Mouse (Mus musculus) kidney, adult 2 months (tissue): ENCODE results near the gene Proca1. TPM values are rescaled to one million over a fixed set of nuclear protein-coding genes. Genes with fewer than 3 reads are reported as not detected.
"Not testable (repeated sequence)": the region's sequence is repeated elsewhere in the genome, so short reads cannot be mapped to it uniquely, and the experiment has no call there.

Experiments
- DNase-seq: peaks from one replicate; pipeline ENCODE4 v3.0.0; 2021
- H3K27ac ChIP-seq: fragments of 200-500 bp; 2 replicates; pipeline ENCODE4 v1.5.1; 2012; ENCODE audit warnings: low read depth, low read length, control low read depth, inconsistent platforms; ENCODE audit not compliant: insufficient read depth
- H3K27me3 ChIP-seq: fragments of 200-500 bp; replicated peaks from 2 replicates; pipeline ENCODE4 v1.6.1; 2012; ENCODE audit warnings: mild to moderate bottlenecking, moderate library complexity, low read length, inconsistent platforms; ENCODE audit not compliant: control insufficient read depth, insufficient read depth
- H3K36me3 ChIP-seq: fragments of 200-500 bp; 2 replicates; pipeline ENCODE4 v1.6.1; 2012; ENCODE audit warnings: mild to moderate bottlenecking, moderate library complexity, low read length, inconsistent platforms; ENCODE audit not compliant: control insufficient read depth, insufficient read depth
- H3K4me1 ChIP-seq: fragments of 200-500 bp; 2 replicates; pipeline ENCODE4 v1.6.1; 2011; ENCODE audit warnings: low read length; ENCODE audit not compliant: control insufficient read depth, insufficient read depth
- H3K4me3 ChIP-seq: fragments of 200-500 bp; 2 replicates; pipeline ENCODE4 v1.5.1; 2011; ENCODE audit warnings: mild to moderate bottlenecking, low read depth, low read length, control low read depth; ENCODE audit not compliant: insufficient read depth
- CTCF ChIP-seq: fragments of 200-500 bp; conservative IDR thresholded peaks from 2 replicates; pipeline ENCODE4 v1.5.1; 2011; ENCODE audit warnings: low read depth, mild to moderate bottlenecking, control low read depth, low read length, moderate library complexity, mixed read lengths; ENCODE audit not compliant: insufficient read depth, insufficient read length
- POLR2A ChIP-seq: fragments of 200-500 bp; IDR thresholded peaks from one replicate; pipeline ENCODE4 v1.6.1; 2011; ENCODE audit warnings: low read depth, low read length, control low read depth
- WGBS: fragments of 180-500 bp; shearing (Covaris S2); methylation state at CpG from one replicate; pipeline ENCODE4 v1.1.7; 2018; 5-methylcytosine and 5-hydroxymethylcytosine counted together
- polyA plus RNA-seq: library from polyadenylated mRNA; depleted of rRNA; stranded (reverse); fragments of >200 nt; gene quantifications from 2 replicates; pipeline ENCODE4 v1.2.3, GENCODE M21; 2012

The Proca1 gene
- polyA plus RNA-seq, 1 experiment: 1.8 TPM

GRCm38 (mm10) chr11:78182450-78182849 lies 10.7 kb upstream of the Proca1 start:
- peaks cover 4% of the 10 kb centered on the region; the same call in 1 of the 2 replicates for H3K36me3 ChIP-seq
- no peak for DNase-seq
- H3K27me3 ChIP-seq: no peaks in the 10 kb centered on the region
- WGBS: 6% methylated on average over 7 of the region's 7 CpGs
- H3K27ac ChIP-seq: no peak overlapping the region
- no peak for TF ChIP-seq POLR2A
- no peak for TF ChIP-seq CTCF
- peak overlapping the region; percentile 100 for H3K4me3 ChIP-seq
- peaks cover 9% of the 10 kb centered on the region; the same call in 1 of the 2 replicates for H3K4me1 ChIP-seq

DNA sequence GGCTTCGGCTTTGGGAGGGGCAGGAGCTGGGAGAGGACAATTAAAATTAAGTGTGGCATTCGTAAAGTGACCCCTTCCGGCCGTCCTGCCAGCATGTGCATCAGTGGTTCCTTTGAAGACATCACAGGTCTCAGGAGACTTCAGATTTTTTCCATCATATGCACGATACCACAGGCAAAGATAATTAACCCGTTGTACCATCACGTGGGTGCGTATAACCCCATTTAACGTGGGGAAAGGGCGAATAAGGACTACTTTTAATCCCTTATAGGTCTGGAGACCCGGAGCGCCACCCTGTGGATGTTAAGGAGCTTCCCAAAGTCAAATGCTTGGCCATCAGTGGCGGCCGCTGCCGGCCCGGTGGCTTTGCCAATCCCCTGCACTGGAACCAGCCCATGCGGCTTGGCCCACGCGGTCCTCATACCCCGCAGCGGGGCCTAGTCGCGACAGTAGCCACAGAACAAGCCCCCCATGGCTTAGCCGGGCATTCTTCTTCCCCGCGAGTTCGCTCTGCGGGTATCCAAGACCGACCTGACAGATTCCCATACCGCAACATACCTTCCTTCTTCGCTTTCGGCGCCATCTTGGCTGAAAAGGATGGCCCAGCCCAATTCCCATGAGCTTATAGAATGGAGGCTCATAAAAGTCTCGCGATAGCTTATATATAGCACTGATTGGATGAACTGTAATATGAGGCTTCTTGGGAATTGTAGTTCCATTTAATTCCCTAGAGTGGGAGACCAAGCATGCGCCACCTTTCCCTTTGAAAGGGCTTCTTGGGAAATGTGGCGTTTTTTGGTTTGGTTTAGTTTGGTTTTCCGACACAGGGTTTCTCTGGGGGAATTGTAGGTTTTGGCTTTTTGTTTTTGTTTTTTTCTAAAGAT lies 10.0 kb upstream of the Proca1 start, which contains the start of gene Rpl23a:
Rpl23a (minus strand) TSS at position 624 of the 884 bp plus-strand sequence.
- peak within 1 kb of the TSS; percentile 100 for H3K4me3 ChIP-seq
- WGBS: under 1% methylated on average over 38 of the region's 38 CpGs
- H3K36me3 ChIP-seq: peaks cover 4% of the 10 kb centered on the region; the same call in 1 of the 2 replicates
- no peaks in the 10 kb centered on the region for H3K27me3 ChIP-seq
- TF ChIP-seq POLR2A (peak; percentile 80), CTCF (peak; percentile 23; the same call in 1 of the 2 replicates)
- peaks cover 12% of the 10 kb centered on the region; the same call in 1 of the 2 replicates for H3K4me1 ChIP-seq
- H3K27ac ChIP-seq: peak within 1 kb of the TSS; percentile 95
- peak; percentile 94 for DNase-seq

GRCm38 (mm10) chr11:78183884-78184514 lies 9.2 kb upstream of the Proca1 start:
- DNase-seq: no peak

DNA sequence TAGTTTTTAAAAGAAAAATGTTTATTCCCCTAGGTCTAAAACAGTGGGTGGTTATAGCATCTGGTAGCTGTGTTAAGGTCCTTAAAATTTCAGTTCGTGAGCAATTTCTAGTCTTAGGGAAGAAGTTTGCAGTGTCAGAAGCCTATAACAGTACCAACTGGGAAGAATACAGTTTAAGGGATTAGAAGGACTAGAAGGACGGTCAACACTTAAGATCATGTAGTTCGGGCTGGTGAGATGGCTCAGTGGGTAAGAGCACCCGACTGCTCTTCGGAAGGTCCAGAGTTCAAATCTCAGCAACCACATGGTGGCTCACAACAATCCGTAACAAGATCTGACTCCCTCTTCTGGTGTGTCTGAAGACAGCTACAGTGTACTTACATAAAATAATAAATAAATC lies 8.5 kb upstream of the Proca1 start:
- H3K4me1 ChIP-seq, H3K4me3 ChIP-seq, H3K27ac ChIP-seq, H3K36me3 ChIP-seq, H3K27me3 ChIP-seq, DNase-seq: not testable (repeated sequence)
- WGBS: 78% methylated on average over 6 of the region's 6 CpGs

More at GRCm38 (mm10) chr11:78183884-78184514, 9.2 kb upstream of the Proca1 start:
- H3K36me3 ChIP-seq: peaks cover 4% of the 10 kb centered on the region; the same call in 1 of the 2 replicates
- TF ChIP-seq CTCF (no peak), POLR2A (no peak)
- WGBS: 49% methylated on average over 10 of the region's 10 CpGs
- H3K4me3 ChIP-seq: no peak overlapping the region
- H3K27me3 ChIP-seq: no peaks in the 10 kb centered on the region
- H3K4me1 ChIP-seq: peaks cover 12% of the 10 kb centered on the region; the same call in 1 of the 2 replicates
- 0 out of 2 replicates have a peak overlapping the region, but pooled peaks have one; percentile 28 for H3K27ac ChIP-seq

DNA sequence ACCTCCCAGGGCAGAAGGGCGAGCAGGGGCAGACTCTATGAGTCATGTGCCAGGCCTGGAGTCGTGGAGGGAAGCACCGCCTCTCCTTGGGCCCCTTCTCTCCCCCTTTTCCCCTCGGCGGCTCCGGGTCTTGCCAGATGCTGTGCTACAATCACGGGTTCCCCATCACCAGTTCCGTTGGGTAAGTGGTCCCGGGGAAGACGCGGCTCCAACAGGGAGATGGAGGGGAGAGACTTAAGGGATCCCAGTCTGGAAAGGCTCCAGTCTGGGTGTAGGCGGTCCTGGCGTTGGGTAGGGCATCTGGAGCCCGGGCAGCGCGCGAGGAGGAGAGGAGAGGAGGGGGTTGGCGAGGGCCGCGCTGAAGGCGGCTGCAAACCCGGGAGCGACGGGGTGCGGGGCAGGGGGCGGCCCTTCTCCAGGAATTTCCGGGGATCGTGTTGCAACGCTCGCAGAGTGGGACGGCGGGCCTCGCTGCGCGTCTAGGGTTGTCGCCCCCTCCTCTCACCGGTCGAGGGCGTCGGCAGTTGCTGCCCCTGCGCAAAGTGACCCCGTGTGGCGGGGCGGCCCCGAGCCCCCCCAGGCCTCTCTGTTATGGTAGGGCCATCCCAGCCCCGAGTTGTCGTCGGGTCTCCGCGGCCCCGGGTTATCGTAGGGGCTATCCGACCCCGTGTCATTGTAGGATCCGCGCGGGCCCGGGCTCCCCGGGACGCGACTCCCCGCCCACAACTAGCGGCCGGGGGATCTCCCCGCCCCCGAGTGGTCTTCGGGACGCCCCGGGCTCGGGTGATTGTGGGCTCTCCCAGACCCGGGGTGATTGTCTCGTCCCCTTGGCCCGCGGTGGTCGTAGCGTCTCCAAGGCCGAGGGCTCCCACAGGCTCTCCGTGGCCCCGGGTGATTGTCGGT lies 4.6 kb upstream of the Proca1 start, which contains the start of gene Rab34:
Rab34 (plus strand) TSS at position 100 of the 903 bp plus-strand sequence.
- Histone ChIP-seq H3K27me3 (no peaks in the 10 kb centered on the region), H3K4me1 (peaks cover 13% of the 10 kb centered on the region), H3K27ac (peak within 1 kb of the TSS; percentile 90), H3K36me3 (no peaks in the 10 kb centered on the region), H3K4me3 (peak within 1 kb of the TSS; percentile 87)
- under 1% methylated on average over 78 of the region's 80 CpGs for WGBS
- DNase-seq: peak; percentile 81
- no peak for TF ChIP-seq CTCF
- TF ChIP-seq POLR2A: no peak

DNA sequence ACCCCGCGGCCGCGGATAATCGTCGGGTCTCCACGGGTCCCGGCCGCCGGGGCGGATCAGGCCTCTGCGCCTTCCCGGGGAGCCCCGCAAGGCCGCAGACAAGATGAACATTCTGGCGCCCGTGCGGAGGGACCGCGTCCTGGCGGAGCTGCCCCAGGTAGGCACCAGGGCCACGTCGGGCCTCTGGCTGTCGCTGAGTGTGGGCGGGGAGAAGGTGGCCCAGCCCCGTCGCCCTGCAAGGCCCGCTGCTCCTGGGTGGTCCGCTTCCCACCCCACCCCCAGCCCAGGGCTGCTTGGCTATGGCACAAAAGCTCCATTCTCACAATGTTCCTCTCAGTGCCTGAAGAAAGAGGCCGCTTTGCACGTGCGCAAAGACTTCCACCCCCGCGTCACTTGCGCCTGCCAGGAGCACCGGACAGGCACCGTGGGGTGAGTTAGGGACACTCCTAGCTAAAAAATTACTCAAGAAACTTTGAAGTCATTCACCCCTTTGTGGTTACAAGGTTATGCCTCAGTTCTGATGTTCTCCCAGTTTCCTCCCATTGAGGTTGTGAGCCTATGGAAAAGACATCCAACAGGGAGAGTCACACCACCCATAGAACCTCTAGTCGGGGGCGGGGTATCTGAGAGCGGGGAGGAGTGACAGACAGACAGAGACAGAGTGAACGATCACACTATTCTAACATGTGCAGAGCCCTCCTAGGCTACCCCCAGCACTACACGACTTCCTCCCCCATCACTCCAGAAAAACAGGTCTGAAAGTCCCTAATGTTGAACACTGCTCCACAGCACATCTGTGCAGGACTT lies 3.8 kb upstream of the Proca1 start:
- H3K27me3 ChIP-seq: no peaks in the 10 kb centered on the region
- peak; percentile 85 for DNase-seq
- peak overlapping the region; percentile 87 for H3K4me3 ChIP-seq
- H3K4me1 ChIP-seq: peaks cover 13% of the 10 kb centered on the region
- 1% methylated on average over 42 of the region's 42 CpGs for WGBS
- TF ChIP-seq CTCF: no peak
- TF ChIP-seq POLR2A: peak; percentile 8
- H3K27ac ChIP-seq: peak overlapping the region; percentile 90
- H3K36me3 ChIP-seq: no peaks in the 10 kb centered on the region
